Mouse (Mus musculus) midbrain, embryonic 11.5 days (tissue): ENCODE data around the gene Mmrn1. TPM values are rescaled to one million over a fixed set of nuclear protein-coding genes. Genes with fewer than 3 reads are reported as not detected.

Source experiments
- ATAC-seq: fragments of 200-750 bp; cut with Nextera tagmentation; 2 replicates; pipeline ENCODE4 v1.8.0; 2017; ENCODE audit warnings: moderate TSS enrichment, moderate library complexity; ENCODE audit not compliant: low FRiP score
- DNase-seq: peaks from one replicate; pipeline ENCODE4 v3.0.0; 2015; ENCODE audit warnings: low spot score; ENCODE audit errors: missing footprints
- H3K27ac ChIP-seq: fragments of 300-500 bp; sonication (generic); 2 replicates; pipeline ENCODE4 v1.5.1; 2014; ENCODE audit warnings: low read depth, low read length
- H3K27me3 ChIP-seq: fragments of 300-500 bp; sonication (generic); 2 replicates; pipeline ENCODE4 v1.6.1; 2014; ENCODE audit warnings: mild to moderate bottlenecking, low read length, moderate library complexity, mixed read lengths; ENCODE audit not compliant: control insufficient read depth, insufficient read depth
- H3K36me3 ChIP-seq: fragments of 300-500 bp; sonication (generic); 2 replicates; pipeline ENCODE4 v1.6.1; 2014; ENCODE audit warnings: mild to moderate bottlenecking, low read length, moderate library complexity, mixed read lengths; ENCODE audit not compliant: control insufficient read depth, insufficient read depth
- H3K4me1 ChIP-seq: fragments of 300-500 bp; sonication (generic); 2 replicates; pipeline ENCODE4 v1.6.1; 2014; ENCODE audit warnings: low read length; ENCODE audit not compliant: control insufficient read depth, insufficient read depth
- H3K4me2 ChIP-seq: fragments of 300-500 bp; sonication (generic); 2 replicates; pipeline ENCODE4 v1.6.1; 2014; ENCODE audit warnings: mild to moderate bottlenecking, moderate library complexity
- H3K4me3 ChIP-seq: fragments of 300-500 bp; sonication (generic); 2 replicates; pipeline ENCODE4 v1.5.1; 2014; ENCODE audit warnings: low read depth, low read length
- H3K9ac ChIP-seq: fragments of 300-500 bp; sonication (generic); 2 replicates; pipeline ENCODE4 v1.6.1; 2014; ENCODE audit warnings: low read length
- H3K9me3 ChIP-seq: fragments of 300-500 bp; sonication (generic); 2 replicates; pipeline ENCODE4 v1.6.1; 2016; ENCODE audit warnings: low read length; ENCODE audit not compliant: control insufficient read depth
- WGBS: fragments of 180-500 bp; shearing (Covaris S2); extraction: QIAGEN DNeasy Blood & Tissue Kit; methylation state at CpG from one replicate; pipeline ENCODE4 v1.1.7; 2014; 5-methylcytosine and 5-hydroxymethylcytosine counted together
- polyA plus RNA-seq: library from polyadenylated mRNA; unstranded; fragments of >200 nt; fragmentation: Nextera tagmentation; extraction: Ambion mirVana; gene quantifications from 2 replicates; pipeline ENCODE4 v1.2.1, GENCODE M21; 2014

The Mmrn1 gene
- polyA plus RNA-seq, 1 experiment from 2014 or later: 5.7 TPM

- no peak overlapping the region for H3K4me3 ChIP-seq
- ATAC-seq: no peak
- no peak overlapping the region for H3K9ac ChIP-seq
- H3K4me2 ChIP-seq: no peak overlapping the region
- H3K27ac ChIP-seq: no peak overlapping the region
- no peaks in the 10 kb centered on the region for H3K9me3 ChIP-seq
- peak; percentile 45 for DNase-seq
- H3K36me3 ChIP-seq: no peaks in the 10 kb centered on the region
- H3K4me1 ChIP-seq: no peaks in the 10 kb centered on the region
- WGBS: 67% methylated on average over 3 of the region's 3 CpGs
- no peaks in the 10 kb centered on the region for H3K27me3 ChIP-seq
Measured at GRCm38 (mm10) chr6:60950415-60950814, 25.6 kb downstream of the Mmrn1 start.

GRCm38 (mm10) chr6:60961285-60961684 lies 36.5 kb downstream of the Mmrn1 start:
- no peaks in the 10 kb centered on the region for H3K9me3 ChIP-seq
- H3K4me2 ChIP-seq: no peak overlapping the region
- DNase-seq: no peak
- no peak for ATAC-seq
- no peaks in the 10 kb centered on the region for H3K36me3 ChIP-seq
- 87% methylated on average over 2 of the region's 2 CpGs for WGBS
- H3K27ac ChIP-seq: no peak overlapping the region
- no peak overlapping the region for H3K9ac ChIP-seq
- no peaks in the 10 kb centered on the region for H3K4me1 ChIP-seq
- no peak overlapping the region for H3K4me3 ChIP-seq
- H3K27me3 ChIP-seq: no peaks in the 10 kb centered on the region

GRCm38 (mm10) chr6:60961838-60962237 lies 37.1 kb downstream of the Mmrn1 start:
- H3K9me3 ChIP-seq: no peaks in the 10 kb centered on the region
- no peak overlapping the region for H3K9ac ChIP-seq
- no peak overlapping the region for H3K27ac ChIP-seq
- no peaks in the 10 kb centered on the region for H3K4me1 ChIP-seq
- no peaks in the 10 kb centered on the region for H3K36me3 ChIP-seq
- 50% methylated on average over 2 of the region's 2 CpGs for WGBS
- ATAC-seq (no peak), DNase-seq (no peak)
- H3K4me2 ChIP-seq: no peak overlapping the region
- H3K27me3 ChIP-seq: no peaks in the 10 kb centered on the region
- H3K4me3 ChIP-seq: no peak overlapping the region

GRCm38 (mm10) chr6:60962668-60963067 lies 37.9 kb downstream of the Mmrn1 start:
- DNase-seq: no peak
- Histone ChIP-seq H3K4me1 (no peaks in the 10 kb centered on the region), H3K36me3 (no peaks in the 10 kb centered on the region), H3K27ac (no peak overlapping the region), H3K4me2 (no peak overlapping the region), H3K27me3 (no peaks in the 10 kb centered on the region), H3K4me3 (no peak overlapping the region), H3K9ac (no peak overlapping the region), H3K9me3 (no peaks in the 10 kb centered on the region)
- 75% methylated on average over 2 of the region's 2 CpGs for WGBS
- ATAC-seq: peak; percentile 30; the same call in 1 of the 2 replicates

DNA sequence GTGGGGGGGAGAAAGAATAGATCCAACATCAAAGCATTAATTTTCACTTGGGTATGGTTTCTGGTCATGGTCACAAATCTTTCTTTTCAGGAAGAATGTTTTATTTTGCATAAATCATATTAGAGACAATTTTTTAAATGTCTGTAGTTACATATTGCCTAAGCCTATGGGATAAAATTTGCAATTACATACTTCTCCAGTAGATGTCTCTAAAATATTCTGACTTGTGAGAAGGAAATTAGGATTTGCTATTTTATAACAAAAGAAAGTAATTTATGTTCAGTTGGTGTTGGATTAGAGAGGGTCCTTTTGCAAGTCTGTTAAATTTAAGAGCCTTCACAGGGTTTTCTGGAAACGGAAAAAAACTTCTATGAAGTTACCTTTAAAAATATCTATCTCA lies 39.0 kb downstream of the Mmrn1 start:
- Histone ChIP-seq H3K9me3 (no peaks in the 10 kb centered on the region), H3K4me2 (no peak overlapping the region), H3K4me3 (no peak overlapping the region), H3K27me3 (no peaks in the 10 kb centered on the region), H3K27ac (no peak overlapping the region), H3K9ac (no peak overlapping the region), H3K4me1 (no peaks in the 10 kb centered on the region), H3K36me3 (no peaks in the 10 kb centered on the region)
- DNase-seq (no peak), ATAC-seq (no peak)
- WGBS: 62% methylated on average over 1 of the region's 1 CpGs

DNA sequence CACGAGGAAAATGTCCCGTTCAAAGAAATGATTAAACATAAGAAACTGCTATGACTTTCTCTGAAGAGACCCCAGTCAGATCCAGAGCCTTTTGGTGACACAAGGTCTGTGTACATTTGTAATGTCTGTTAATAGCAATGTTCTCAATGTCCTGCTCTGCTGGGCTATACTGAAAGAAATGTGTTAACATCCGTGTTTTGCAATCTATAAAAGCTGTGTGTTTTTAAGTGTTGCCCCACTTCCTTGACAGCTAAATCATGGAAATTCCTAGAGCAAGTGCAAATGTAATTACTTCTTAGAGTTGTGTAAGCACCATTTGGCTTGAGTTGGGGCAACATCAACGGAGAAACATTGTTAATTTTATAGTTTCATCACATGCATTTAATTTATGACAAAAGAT lies 42.2 kb downstream of the Mmrn1 start:
- ATAC-seq: no peak
- H3K9ac ChIP-seq: no peak overlapping the region
- no peak overlapping the region for H3K27ac ChIP-seq
- no peak for DNase-seq
- no peaks in the 10 kb centered on the region for H3K9me3 ChIP-seq
- WGBS: 85% methylated on average over 4 of the region's 4 CpGs
- H3K36me3 ChIP-seq: no peaks in the 10 kb centered on the region
- H3K4me1 ChIP-seq: no peaks in the 10 kb centered on the region
- no peak overlapping the region for H3K4me3 ChIP-seq
- H3K4me2 ChIP-seq: no peak overlapping the region
- no peaks in the 10 kb centered on the region for H3K27me3 ChIP-seq

DNA sequence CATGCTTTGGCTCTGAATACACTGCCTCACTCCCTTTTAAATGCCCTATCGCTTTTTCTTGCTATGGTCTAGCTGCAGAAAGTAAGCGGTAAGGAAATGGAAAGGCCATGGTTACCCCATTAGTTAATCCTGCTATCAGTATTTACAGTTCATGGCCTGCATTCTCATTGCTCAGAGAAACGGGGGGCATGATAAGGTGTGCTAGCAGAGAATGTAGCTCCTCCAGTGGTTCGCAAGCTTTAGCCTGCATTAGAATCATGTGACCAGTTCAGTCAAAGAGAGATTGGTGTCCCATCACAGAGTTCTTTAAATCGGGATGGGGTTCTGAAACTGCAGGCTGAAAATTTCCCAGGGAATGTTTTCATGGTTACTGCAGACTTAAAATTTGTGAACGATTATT lies 44.6 kb downstream of the Mmrn1 start:
- Histone ChIP-seq H3K4me1 (no peaks in the 10 kb centered on the region), H3K4me2 (no peak overlapping the region), H3K27me3 (no peaks in the 10 kb centered on the region), H3K9ac (no peak overlapping the region), H3K36me3 (no peaks in the 10 kb centered on the region), H3K27ac (no peak overlapping the region), H3K9me3 (no peaks in the 10 kb centered on the region), H3K4me3 (no peak overlapping the region)
- no peak for DNase-seq
- WGBS: 82% methylated on average over 6 of the region's 6 CpGs
- no peak for ATAC-seq

DNA sequence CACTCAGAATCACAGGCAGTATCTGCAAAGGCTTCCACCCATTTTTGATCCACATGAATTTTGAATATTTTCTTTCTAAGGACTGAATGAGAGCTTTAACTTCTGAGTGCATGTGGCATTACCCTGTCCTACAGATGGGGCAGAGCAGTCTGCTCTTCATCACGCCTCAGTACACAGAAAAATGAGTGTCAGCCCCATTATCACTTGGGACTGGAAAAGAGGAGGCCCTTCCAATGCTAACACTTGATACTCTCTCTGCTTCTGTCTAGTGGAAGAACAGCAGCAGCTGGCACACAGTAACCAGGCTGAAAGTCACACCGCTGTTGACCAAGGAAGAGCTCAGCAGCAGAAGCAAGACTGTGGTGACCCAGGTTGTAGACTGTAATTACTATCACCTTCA lies 46.0 kb downstream of the Mmrn1 start:
- H3K36me3 ChIP-seq: no peaks in the 10 kb centered on the region

GRCm38 (mm10) chr6:60978610-60979009 lies 53.8 kb downstream of the Mmrn1 start:
- DNase-seq (no peak), ATAC-seq (no peak)
- H3K9ac ChIP-seq: no peak overlapping the region
- H3K9me3 ChIP-seq: no peaks in the 10 kb centered on the region
- H3K4me2 ChIP-seq: no peak overlapping the region
- H3K27ac ChIP-seq: no peak overlapping the region
- 74% methylated on average over 1 of the region's 1 CpGs for WGBS
- H3K4me3 ChIP-seq: no peak overlapping the region
- H3K4me1 ChIP-seq: no peaks in the 10 kb centered on the region
- H3K36me3 ChIP-seq: no peaks in the 10 kb centered on the region
- no peaks in the 10 kb centered on the region for H3K27me3 ChIP-seq

More for the DNA sequence above, 46.0 kb downstream of the Mmrn1 start:
- no peaks in the 10 kb centered on the region for H3K27me3 ChIP-seq
- DNase-seq (no peak), ATAC-seq (no peak)
- H3K9ac ChIP-seq: no peak overlapping the region
- H3K4me3 ChIP-seq: no peak overlapping the region
- H3K27ac ChIP-seq: no peak overlapping the region
- no peak overlapping the region for H3K4me2 ChIP-seq
- no peaks in the 10 kb centered on the region for H3K4me1 ChIP-seq
- WGBS: 86% methylated on average over 2 of the region's 2 CpGs
- no peaks in the 10 kb centered on the region for H3K9me3 ChIP-seq

GRCm38 (mm10) chr6:60979039-60979438 lies 54.3 kb downstream of the Mmrn1 start:
- DNase-seq: no peak
- H3K9ac ChIP-seq: no peak overlapping the region
- no peak overlapping the region for H3K27ac ChIP-seq
- H3K9me3 ChIP-seq: no peaks in the 10 kb centered on the region
- no peak overlapping the region for H3K4me3 ChIP-seq
- WGBS: 87% methylated on average over 2 of the region's 2 CpGs
- no peak for ATAC-seq
- no peak overlapping the region for H3K4me2 ChIP-seq
- H3K4me1 ChIP-seq: no peaks in the 10 kb centered on the region
- no peaks in the 10 kb centered on the region for H3K36me3 ChIP-seq
- no peaks in the 10 kb centered on the region for H3K27me3 ChIP-seq
